Mouse (Mus musculus) midbrain, embryonic 10.5 days (tissue): ENCODE measurements around the gene Fbxw14. TPM values are rescaled to one million over a fixed set of nuclear protein-coding genes. Genes with fewer than 3 reads are reported as not detected.
"Not testable (repeated sequence)": the region's sequence is repeated elsewhere in the genome, so short reads cannot be mapped to it uniquely, and the experiment has no call there.

Experiments
- DNase-seq: peaks from one replicate; pipeline ENCODE4 v3.0.0-alpha.2; 2017; ENCODE audit warnings: low spot score
- H3K27ac ChIP-seq: fragments of 300-500 bp; sonication (generic); replicated peaks from 2 replicates; pipeline ENCODE4 v1.5.1; 2016; ENCODE audit warnings: mild to moderate bottlenecking
- H3K27me3 ChIP-seq: fragments of 300-500 bp; sonication (generic); 2 replicates; pipeline ENCODE4 v1.6.1; 2016; ENCODE audit warnings: low read depth, mild to moderate bottlenecking; ENCODE audit not compliant: poor library complexity, severe bottlenecking
- H3K36me3 ChIP-seq: fragments of 300-500 bp; sonication (generic); 2 replicates; pipeline ENCODE4 v1.6.1; 2016; ENCODE audit warnings: mild to moderate bottlenecking, moderate library complexity
- H3K4me1 ChIP-seq: fragments of 300-500 bp; sonication (generic); 2 replicates; pipeline ENCODE4 v1.6.1; 2016
- H3K4me3 ChIP-seq: fragments of 300-500 bp; sonication (generic); 2 replicates; pipeline ENCODE4 v1.5.1; 2016; ENCODE audit warnings: mild to moderate bottlenecking, moderate library complexity
- H3K9me3 ChIP-seq: fragments of 300-500 bp; sonication (generic); replicated peaks from 2 replicates; pipeline ENCODE4 v1.6.1; 2016; ENCODE audit warnings: mild to moderate bottlenecking
- WGBS: fragments of 180-500 bp; shearing (Covaris S2); methylation state at CpG from one replicate; pipeline ENCODE4 v1.1.7; 2016; 5-methylcytosine and 5-hydroxymethylcytosine counted together
- polyA plus RNA-seq: library from polyadenylated mRNA; unstranded; fragments of >200 nt; fragmentation: Nextera tagmentation; extraction: Ambion mirVana; gene quantifications from 2 replicates; pipeline ENCODE4 v1.2.1, GENCODE M21; 2016

Fbxw14 gene
- polyA plus RNA-seq, result not detected in 2 replicates

GRCm38 (mm10) chr9:109287576-109287975, at the start of gene Fbxw14:
Fbxw14 (minus strand) TSS chr9:109287676.
- DNase-seq, H3K4me1 ChIP-seq, H3K36me3 ChIP-seq, H3K27me3 ChIP-seq, H3K4me3 ChIP-seq, H3K9me3 ChIP-seq, H3K27ac ChIP-seq: not testable (repeated sequence)
- WGBS, result 80% methylated on average over 1 of the region's 1 CpGs

GRCm38 (mm10) chr9:109263041-109263440, 24.4 kb downstream of the Fbxw14 start:
- WGBS, result 76% methylated on average over 2 of the region's 2 CpGs

GRCm38 (mm10) chr9:109234654-109235053, 52.8 kb downstream of the Fbxw14 start, which contains the start of gene Fbxw20:
Fbxw20 (minus strand) TSS chr9:109234754.
- H3K9me3 ChIP-seq, result no peaks in the 10 kb centered on the region
- no peaks in the 10 kb centered on the region for H3K4me1 ChIP-seq
- H3K27ac ChIP-seq, result no peak within 1 kb of the TSS
- DNase-seq, result no peak
- H3K4me3 ChIP-seq, result no peak within 1 kb of the TSS
- WGBS, result 91% methylated on average over 1 of the region's 1 CpGs
- H3K36me3 ChIP-seq, result no peaks in the 10 kb centered on the region
- no peaks in the 10 kb centered on the region for H3K27me3 ChIP-seq

More at GRCm38 (mm10) chr9:109263041-109263440, 24.4 kb downstream of the Fbxw14 start:
- no peaks in the 10 kb centered on the region for H3K36me3 ChIP-seq
- H3K4me3 ChIP-seq, result no peak overlapping the region
- DNase-seq, result no peak
- no peaks in the 10 kb centered on the region for H3K27me3 ChIP-seq
- H3K27ac ChIP-seq, result no peak overlapping the region
- H3K9me3 ChIP-seq, result peaks cover 8% of the 10 kb centered on the region; the same call in 1 of the 2 replicates
- H3K4me1 ChIP-seq, result no peaks in the 10 kb centered on the region

Other genes starting within 250 kb of the Fbxw14 start
- 32.9 and 37.2 TPM in 2 replicates for gene Shisa5, start 249.1 kb downstream of the Fbxw14 start, polyA plus RNA-seq
- 7.5 and 10.1 TPM in 2 replicates for gene Trex1, start 227.9 kb downstream of the Fbxw14 start, polyA plus RNA-seq
- 32.1 and 33.4 TPM in 2 replicates for gene Atrip, start 213.6 kb downstream of the Fbxw14 start, polyA plus RNA-seq
- 14.5 and 14.9 TPM in 2 replicates for gene Ccdc51, start 205.2 kb downstream of the Fbxw14 start, polyA plus RNA-seq
- 733 and 761 TPM in 2 replicates for gene Tma7, start 205.1 kb downstream of the Fbxw14 start, polyA plus RNA-seq
- 24.9 and 36.8 TPM in 2 replicates for gene Plxnb1, start 192.3 kb downstream of the Fbxw14 start, polyA plus RNA-seq
- gene Fbxw21, start 125.6 kb downstream of the Fbxw14 start, polyA plus RNA-seq, result not detected in 2 replicates
- gene Fbxw13, start 91.7 kb downstream of the Fbxw14 start, polyA plus RNA-seq, result not detected in 2 replicates
- gene Fbxw20, start 52.9 kb downstream of the Fbxw14 start, polyA plus RNA-seq, result not detected in 2 replicates
- not detected in 2 replicates for gene Fbxw28, start 52.0 kb upstream of the Fbxw14 start, polyA plus RNA-seq
- gene Fbxw22, start 116.6 kb upstream of the Fbxw14 start, polyA plus RNA-seq, result not detected in 2 replicates
- not detected in 2 replicates for gene Fbxw16, start 161.5 kb upstream of the Fbxw14 start, polyA plus RNA-seq
- gene Fbxw19, start 208.2 kb upstream of the Fbxw14 start, polyA plus RNA-seq, result not detected in 2 replicates